Mouse (Mus musculus) thymus, adult 18-20 months (tissue): ENCODE measurements around the gene Fn3krp.

Experiments
- DNase-seq, 2 experiments: peaks; one replicate each; pipeline ENCODE4 v3.0.0; 2022; ENCODE audit warnings: mixed read lengths in 2 of 2

Gene Fn3krp

GRCm38 (mm10) chr11:121451216-121451726 lies 30.1 kb downstream of the Fn3krp start:
- DNase-seq = no peak

- DNase-seq = peak; percentile 86 to 92
These were observed 30.8 kb downstream of the Fn3krp start, which contains the start of gene Tbcd for GRCm38 (mm10) chr11:121451753-121452635. TSS of gene Tbcd (plus strand) at chr11:121451949.

GRCm38 (mm10) chr11:121457874-121458273 lies 36.7 kb downstream of the Fn3krp start:
- DNase-seq = no peak

- no peak for DNase-seq
These were observed 46.2 kb downstream of the Fn3krp start for GRCm38 (mm10) chr11:121467408-121467807.

- DNase-seq = no peak
These were observed 53.6 kb downstream of the Fn3krp start for GRCm38 (mm10) chr11:121474831-121475230.

GRCm38 (mm10) chr11:121475699-121476415 lies 54.7 kb downstream of the Fn3krp start:
- DNase-seq = peak; percentile 21 to 31

- DNase-seq = no peak
These were observed 58.4 kb downstream of the Fn3krp start for GRCm38 (mm10) chr11:121479476-121480203.
